Mouse (Mus musculus) bone marrow, adult 2 months (tissue): ENCODE measurements around the gene Gm17467. TPM values are rescaled to one million over a fixed set of nuclear protein-coding genes. Genes with fewer than 3 reads are reported as not detected.
"Not testable (repeated sequence)": the region's sequence is repeated elsewhere in the genome, so short reads cannot be mapped to it uniquely, and the experiment has no call there.

Experiments
- H3K27ac ChIP-seq: fragments of 200-500 bp; 2 replicates; pipeline ENCODE4 v1.5.1; 2012; ENCODE audit warnings: low read depth, mild to moderate bottlenecking, control low read depth, inconsistent platforms, low read length; ENCODE audit not compliant: control insufficient read depth, poor library complexity, insufficient read depth
- H3K4me1 ChIP-seq: fragments of 200-500 bp; 2 replicates; pipeline ENCODE4 v1.6.1; 2011; ENCODE audit warnings: low read length; ENCODE audit not compliant: control insufficient read depth, insufficient read depth
- H3K4me3 ChIP-seq: fragments of 200-500 bp; replicated peaks from 2 replicates; pipeline ENCODE3; 2011; ENCODE audit warnings: mild to moderate bottlenecking, low read depth, low read length, control low read depth; ENCODE audit not compliant: control insufficient read depth
- WGBS: fragments of 180-500 bp; shearing (Covaris S2); methylation state at CpG from one replicate; pipeline ENCODE4 v1.1.7; 2018; 5-methylcytosine and 5-hydroxymethylcytosine counted together
- polyA plus RNA-seq: library from polyadenylated mRNA; stranded (reverse); fragments of >200 nt; gene quantifications from 2 replicates; pipeline ENCODE4 v1.2.4, GENCODE M21; 2011; ENCODE audit warnings: low replicate concordance; ENCODE audit not compliant: missing spikeins, insufficient read depth, insufficient read length

Gene Gm17467
- not detected in 2 replicates for polyA plus RNA-seq

- not testable (repeated sequence) for H3K4me3 ChIP-seq, H3K4me1 ChIP-seq, H3K27ac ChIP-seq
- no CpG with 5 or more reads among the region's 3 CpGs for WGBS
These were observed at the start of gene Gm17467 for GRCm38 (mm10) chrX:123704691-123705090. Gene Gm17467, minus strand, starts transcription at chrX:123704791.

Other genes starting within 250 kb of the Gm17467 start
- gene Cldn34c2, start 123.1 kb downstream of the Gm17467 start, polyA plus RNA-seq = not detected in 2 replicates
- gene Cldn34c3, start 88.9 kb upstream of the Gm17467 start, polyA plus RNA-seq = not detected in 2 replicates